In genomic region chr17:32349851-32350381, GRCm38 (mm10) we compare ENCODE assay signal across 8 mouse cellular contexts. TPM values are rescaled to one million over a fixed set of nuclear protein-coding genes. Genes with fewer than 3 reads are reported as not detected.
DNase-seq lines count a peak whose midpoint lies in the region; ATAC-seq lines count a peak whose summit lies in the region.

No protein-coding gene starts in this region.

- no peaks in the 10 kb centered on the region; the same call in 1 of the 2 replicates for H3K4me1 ChIP-seq in hindbrain, embryonic 11.5 days (replicated peaks; ENCODE audit: control insufficient read depth, insufficient read depth, low read length)
- peaks cover 55% of the 10 kb centered on the region for H3K4me1 ChIP-seq in midbrain, embryonic 10.5 days

- DNase-seq in layer of hippocampus, adult 9-11 months = peak; percentile 50
- DNase-seq in layer of hippocampus, postnatal 36 days = no peak
- peak; percentile 26 for DNase-seq in c-Kit-negative CD71-positive TER-119-positive erythroid progenitor cells, embryonic 14.5 days (ENCODE audit: low read depth, low spot score)
- no peak for DNase-seq in hindbrain, embryonic 11.5 days (ENCODE audit: low spot score)
- no peak for DNase-seq in midbrain, embryonic 10.5 days (ENCODE audit: low spot score)
- no peak for DNase-seq in adrenal gland, adult 2 months
- no peak for DNase-seq in right cerebral cortex, postnatal 14 days
- DNase-seq in cerebellum, postnatal 36 days = no peak

- no peaks in the 10 kb centered on the region for H3K36me3 ChIP-seq in hindbrain, embryonic 11.5 days (ENCODE audit: control insufficient read depth, insufficient read depth, low read length)
- peaks cover 21% of the 10 kb centered on the region for H3K36me3 ChIP-seq in midbrain, embryonic 10.5 days

- 1% methylated on average over 24 of the region's 24 CpGs for WGBS in hindbrain, embryonic 11.5 days
- WGBS in midbrain, embryonic 10.5 days = under 1% methylated on average over 24 of the region's 24 CpGs

- peak overlapping the region; percentile 84 for H3K9ac ChIP-seq in hindbrain, embryonic 11.5 days (ENCODE audit: low read depth, low read length)

- peak overlapping the region; percentile 82 for H3K4me2 ChIP-seq in hindbrain, embryonic 11.5 days (replicated peaks; ENCODE audit: low read depth, low read length)

- peak overlapping the region; percentile 88 for H3K4me3 ChIP-seq in hindbrain, embryonic 11.5 days (ENCODE audit: low read depth, low read length)
- peak overlapping the region; percentile 88 for H3K4me3 ChIP-seq in midbrain, embryonic 10.5 days

- ATAC-seq in hindbrain, embryonic 11.5 days (ENCODE audit: low FRiP score) = peak; percentile 48

- H3K9me3 ChIP-seq in hindbrain, embryonic 11.5 days (ENCODE audit: control insufficient read depth, low read length) = no peaks in the 10 kb centered on the region
- no peaks in the 10 kb centered on the region for H3K9me3 ChIP-seq in midbrain, embryonic 10.5 days (replicated peaks)

- no peaks in the 10 kb centered on the region for H3K27me3 ChIP-seq in hindbrain, embryonic 11.5 days (ENCODE audit: control insufficient read depth, insufficient read depth, low read length)
- no peaks in the 10 kb centered on the region for H3K27me3 ChIP-seq in midbrain, embryonic 10.5 days (ENCODE audit: low read depth, poor library complexity, severe bottlenecking)

- H3K27ac ChIP-seq in hindbrain, embryonic 11.5 days (ENCODE audit: low read depth, low read length) = peak overlapping the region; percentile 76
- peak overlapping the region; percentile 90 for H3K27ac ChIP-seq in midbrain, embryonic 10.5 days (replicated peaks)

RNA-seq across cellular contexts. Expression of gene Akap8l, which starts 0.5 kb away (rescaled TPM):
- 100 to 1,000 TPM; 203 to 228 TPM for total RNA-seq in layer of hippocampus, postnatal 36 days (2021)
- 69.3 and 80.1 TPM in 2 replicates for polyA plus RNA-seq in hindbrain, embryonic 11.5 days (2014; fragmentation: Nextera tagmentation; extraction: Ambion mirVana)
- 90.2 and 106 TPM in 2 replicates for polyA plus RNA-seq in midbrain, embryonic 10.5 days (2016; fragmentation: Nextera tagmentation; extraction: Ambion mirVana)
- total RNA-seq in adrenal gland, adult 2 months (2021) = 100 to 1,000 TPM in 1 of 2 experiments, 10 to 100 TPM in 1; 74.1 to 117 TPM
- 398 and 521 TPM in 2 replicates for polyA plus RNA-seq in adrenal gland, adult 2 months (2012; rRNA removed)

RNA-seq across cellular contexts. Expression of gene Akap8, which starts 28.9 kb away (rescaled TPM):
- 100 to 1,000 TPM in 1 of 2 experiments, 10 to 100 TPM in 1; 89.0 to 107 TPM for total RNA-seq in layer of hippocampus, postnatal 36 days (2021)
- polyA plus RNA-seq in hindbrain, embryonic 11.5 days (2014; fragmentation: Nextera tagmentation; extraction: Ambion mirVana) = 54.4 and 66.2 TPM in 2 replicates
- 130 and 140 TPM in 2 replicates for polyA plus RNA-seq in midbrain, embryonic 10.5 days (2016; fragmentation: Nextera tagmentation; extraction: Ambion mirVana)
- 10 to 100 TPM; 58.1 to 88.6 TPM for total RNA-seq in adrenal gland, adult 2 months (2021)
- polyA plus RNA-seq in adrenal gland, adult 2 months (2012; rRNA removed) = 79.3 and 90.7 TPM in 2 replicates

RNA-seq across cellular contexts. Expression of gene Wiz, which starts 39.3 kb away (rescaled TPM):
- 10 to 100 TPM; 48.8 to 49.4 TPM for total RNA-seq in layer of hippocampus, postnatal 36 days (2021)
- polyA plus RNA-seq in hindbrain, embryonic 11.5 days (2014; fragmentation: Nextera tagmentation; extraction: Ambion mirVana) = 27.8 and 33.0 TPM in 2 replicates
- polyA plus RNA-seq in midbrain, embryonic 10.5 days (2016; fragmentation: Nextera tagmentation; extraction: Ambion mirVana) = 22.3 and 25.6 TPM in 2 replicates
- 10 to 100 TPM; 45.9 to 48.9 TPM for total RNA-seq in adrenal gland, adult 2 months (2021)
- 58.3 and 64.0 TPM in 2 replicates for polyA plus RNA-seq in adrenal gland, adult 2 months (2012; rRNA removed)

RNA-seq across cellular contexts. Expression of gene Rasal3, which starts 53.5 kb away (rescaled TPM):
- total RNA-seq in layer of hippocampus, postnatal 36 days (2021) = 1 to 10 TPM; 2.8 to 3.6 TPM
- 0.48 and 0.89 TPM in 2 replicates for polyA plus RNA-seq in hindbrain, embryonic 11.5 days (2014; fragmentation: Nextera tagmentation; extraction: Ambion mirVana)
- 0.40 and 0.42 TPM in 2 replicates for polyA plus RNA-seq in midbrain, embryonic 10.5 days (2016; fragmentation: Nextera tagmentation; extraction: Ambion mirVana)
- total RNA-seq in adrenal gland, adult 2 months (2021) = 1 to 10 TPM; 1.2 to 1.6 TPM
- 3.3 and 4.1 TPM in 2 replicates for polyA plus RNA-seq in adrenal gland, adult 2 months (2012; rRNA removed)

Comparison
In these comparisons a context has a peak if more than half of its experiments do, and no peak if none do; other contexts are left out.
1. DNase-seq: peak in layer of hippocampus, adult 9-11 months (single experiment) and c-Kit-negative CD71-positive TER-119-positive erythroid progenitor cells, embryonic 14.5 days (single experiment); none in layer of hippocampus, postnatal 36 days (0 of 2), hindbrain, embryonic 11.5 days (single experiment), midbrain, embryonic 10.5 days (single experiment), adrenal gland, adult 2 months (single experiment), right cerebral cortex, postnatal 14 days (single experiment) and cerebellum, postnatal 36 days (0 of 2).